Mouse (Mus musculus) c-Kit-positive CD71-negative TER-119-negative erythroid progenitor cells, embryonic 14.5 days (primary cell): ENCODE results near the gene Tbx10.

Experiments
- DNase-seq: peaks from one replicate; pipeline ENCODE4 v3.0.0-alpha.2; 2013; ENCODE audit warnings: low read depth

Gene Tbx10

GRCm38 (mm10) chr19:3975866-3976265 is 16.7 kb upstream of the Tbx10 start:
- no peak for DNase-seq

- peak; percentile 91 for DNase-seq
Measured at GRCm38 (mm10) chr19:3980309-3980708, 12.2 kb upstream of the Tbx10 start.

- no peak for DNase-seq
Measured at GRCm38 (mm10) chr19:3980917-3981316, 11.6 kb upstream of the Tbx10 start.

- no peak for DNase-seq
Measured at GRCm38 (mm10) chr19:3983527-3984200, 8.9 kb upstream of the Tbx10 start.

GRCm38 (mm10) chr19:3985261-3985681 is 7.3 kb upstream of the Tbx10 start:
- DNase-seq = no peak

GRCm38 (mm10) chr19:3986334-3986733 is 6.2 kb upstream of the Tbx10 start, which contains the start of gene Acy3:
Gene Acy3 (plus strand): TSS chr19:3986570.
- no peak for DNase-seq

GRCm38 (mm10) chr19:3988066-3988465 is 4.5 kb upstream of the Tbx10 start:
- DNase-seq = no peak

GRCm38 (mm10) chr19:3988750-3989149 is 3.8 kb upstream of the Tbx10 start:
- no peak for DNase-seq

GRCm38 (mm10) chr19:3990804-3991203 is 1.7 kb upstream of the Tbx10 start:
- DNase-seq = no peak

GRCm38 (mm10) chr19:3991562-3991961 is 990 bp upstream of the Tbx10 start:
- no peak for DNase-seq

- DNase-seq = no peak
Measured at GRCm38 (mm10) chr19:3991966-3992365, 586 bp upstream of the Tbx10 start.

- no peak for DNase-seq
Measured at GRCm38 (mm10) chr19:3994932-3995331, 2.4 kb downstream of the Tbx10 start.

- DNase-seq = no peak
Measured at GRCm38 (mm10) chr19:3995505-3995904, 3.0 kb downstream of the Tbx10 start.

- no peak for DNase-seq
Measured at GRCm38 (mm10) chr19:3996106-3996505, 3.6 kb downstream of the Tbx10 start.

GRCm38 (mm10) chr19:3996747-3997146 is 4.2 kb downstream of the Tbx10 start:
- no peak for DNase-seq

- no peak for DNase-seq
Measured at GRCm38 (mm10) chr19:3997231-3997630, 4.7 kb downstream of the Tbx10 start.

GRCm38 (mm10) chr19:3998335-3998734 is 5.8 kb downstream of the Tbx10 start:
- DNase-seq = no peak

GRCm38 (mm10) chr19:3999121-3999730 is 6.7 kb downstream of the Tbx10 start:
- no peak for DNase-seq

GRCm38 (mm10) chr19:4000119-4000900 is 7.8 kb downstream of the Tbx10 start, which contains the start of the genes Nudt8 and Gm49405:
Gene Nudt8 (plus strand): TSS chr19:4000580.
Gene Gm49405 (plus strand): TSS chr19:4000626.
- peak; percentile 98 for DNase-seq

- DNase-seq = no peak
Measured at GRCm38 (mm10) chr19:4000949-4001525, 8.5 kb downstream of the Tbx10 start.

- DNase-seq = no peak
Measured at GRCm38 (mm10) chr19:4001752-4002151, 9.2 kb downstream of the Tbx10 start.

GRCm38 (mm10) chr19:4003112-4003511 is 10.6 kb downstream of the Tbx10 start, which contains the start of gene Doc2g:
Gene Doc2g (plus strand): TSS chr19:4003313.
- no peak for DNase-seq
